Mouse (Mus musculus) adrenal gland, adult (tissue): ENCODE measurements around the gene Tmem107.
A peak's percentile ranks its signal among the peaks of the same experiment; 100 is the strongest.

Source experiments
- DNase-seq, 2 experiments: peaks; one replicate each; pipeline ENCODE4 v3.0.0; 2022 to 2023; ENCODE audit warnings: low spot score in 1 of 2; ENCODE audit not compliant: inconsistent age in 2 of 2

Tmem107 gene

GRCm38 (mm10) chr11:69103531-69104435, 33.2 kb downstream of the Tmem107 start:
- DNase-seq = peak in 1 of 2 experiments; percentile 28

GRCm38 (mm10) chr11:69104487-69104886, 33.9 kb downstream of the Tmem107 start:
- DNase-seq = peak in 1 of 2 experiments; percentile 27

DNA sequence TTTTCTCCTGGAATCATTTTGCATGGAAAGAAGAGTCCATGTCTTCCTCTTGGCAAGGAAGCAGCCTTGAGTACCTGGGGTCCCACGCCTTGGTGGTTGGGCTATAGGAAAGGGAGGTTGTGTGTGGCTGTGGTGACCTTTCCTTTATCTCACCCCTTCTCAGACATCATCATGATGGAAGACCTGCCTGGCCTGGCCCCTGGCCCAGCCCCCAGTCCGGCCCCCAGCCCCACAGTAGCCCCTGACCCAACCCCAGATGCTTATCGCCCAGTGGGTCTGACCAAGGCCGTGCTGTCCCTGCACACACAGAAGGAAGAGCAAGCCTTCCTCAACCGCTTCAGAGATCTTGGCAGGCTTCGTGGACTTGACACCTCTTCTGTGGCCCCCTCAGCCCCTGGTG, 34.6 kb downstream of the Tmem107 start:
- peak; percentile 14 to 33 for DNase-seq

DNA sequence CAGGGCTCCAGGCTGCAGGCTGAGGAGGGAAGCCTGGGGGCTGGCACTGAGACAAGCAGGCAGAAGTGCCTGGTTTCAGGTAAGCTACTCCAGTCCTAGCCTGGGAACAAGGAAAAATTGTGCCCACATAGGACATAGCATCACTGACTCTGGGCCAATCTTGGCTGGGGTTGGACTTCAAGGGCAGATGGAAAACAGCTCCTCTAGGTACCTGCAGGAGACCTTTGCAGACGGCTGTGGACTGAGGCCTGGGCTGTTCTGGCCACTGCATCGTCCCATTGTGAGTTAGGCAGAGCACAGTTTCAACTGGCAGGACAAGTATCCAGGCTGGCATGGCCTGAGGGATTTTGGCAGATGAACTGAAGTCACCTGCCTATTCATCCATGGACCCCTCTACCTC, 35.2 kb downstream of the Tmem107 start:
- DNase-seq = peak; percentile 8 to 34

DNA sequence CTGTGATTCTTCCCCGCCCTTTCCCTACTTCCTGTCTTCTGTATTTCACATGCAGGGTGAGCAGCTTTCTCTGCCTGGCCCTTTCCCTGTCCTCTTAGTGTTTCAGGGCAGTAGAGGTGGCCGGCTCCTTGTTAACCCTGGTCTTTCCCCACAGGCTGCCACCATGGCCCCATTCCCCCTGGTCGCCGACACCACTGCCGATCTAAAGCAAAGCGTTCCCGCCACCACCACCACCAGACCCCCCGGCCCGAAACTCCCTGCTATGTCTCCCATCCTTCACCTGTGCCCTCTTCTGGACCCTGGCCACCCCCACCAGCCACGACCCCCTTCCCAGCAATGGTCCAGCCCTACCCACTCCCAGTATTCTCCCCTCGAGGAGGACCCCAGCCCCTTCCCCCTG, 35.7 kb downstream of the Tmem107 start:
- peak; percentile 23 to 39 for DNase-seq

- peak; percentile 16 to 35 for DNase-seq
Measured at GRCm38 (mm10) chr11:69106842-69107241, 36.2 kb downstream of the Tmem107 start.

DNA sequence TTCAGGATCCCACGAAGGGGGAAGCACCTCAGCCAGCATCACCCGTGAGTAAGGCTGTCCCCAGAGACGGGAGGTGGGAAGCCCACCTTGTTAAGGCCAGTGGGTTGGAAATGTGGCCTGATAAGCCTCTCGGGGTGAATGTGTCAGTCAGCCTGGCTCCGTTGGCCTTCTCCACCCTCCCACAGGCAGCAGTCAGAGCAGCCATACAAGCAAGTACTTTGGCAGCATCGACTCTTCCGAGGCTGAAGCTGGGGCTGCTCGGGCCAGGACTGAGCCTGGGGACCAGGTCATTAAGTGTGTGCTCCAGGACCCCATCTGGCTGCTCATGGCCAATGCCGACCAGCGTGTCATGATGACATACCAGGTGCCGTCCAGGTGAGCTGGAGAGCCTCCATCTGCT, 37.1 kb downstream of the Tmem107 start:
- DNase-seq = peak; percentile 18 to 41

DNA sequence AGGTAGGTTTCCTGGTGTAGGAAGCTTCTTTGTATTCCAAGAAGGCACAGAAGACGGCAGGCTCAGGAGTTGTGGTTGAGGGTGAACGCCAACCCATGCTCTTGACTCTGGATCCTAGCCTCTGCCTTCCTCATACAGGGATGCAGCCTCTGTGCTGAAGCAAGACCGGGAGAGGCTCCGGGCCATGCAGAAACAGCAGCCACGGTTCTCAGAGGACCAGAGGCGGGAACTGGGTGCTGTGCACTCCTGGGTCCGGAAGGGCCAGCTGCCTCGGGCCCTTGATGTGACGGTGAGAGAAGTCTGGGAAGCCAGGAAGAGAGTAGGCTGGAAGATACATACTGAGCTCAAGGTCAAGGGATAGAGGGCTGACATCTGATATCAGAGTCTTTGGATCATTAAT, 37.6 kb downstream of the Tmem107 start:
- peak; percentile 13 to 37 for DNase-seq

DNA sequence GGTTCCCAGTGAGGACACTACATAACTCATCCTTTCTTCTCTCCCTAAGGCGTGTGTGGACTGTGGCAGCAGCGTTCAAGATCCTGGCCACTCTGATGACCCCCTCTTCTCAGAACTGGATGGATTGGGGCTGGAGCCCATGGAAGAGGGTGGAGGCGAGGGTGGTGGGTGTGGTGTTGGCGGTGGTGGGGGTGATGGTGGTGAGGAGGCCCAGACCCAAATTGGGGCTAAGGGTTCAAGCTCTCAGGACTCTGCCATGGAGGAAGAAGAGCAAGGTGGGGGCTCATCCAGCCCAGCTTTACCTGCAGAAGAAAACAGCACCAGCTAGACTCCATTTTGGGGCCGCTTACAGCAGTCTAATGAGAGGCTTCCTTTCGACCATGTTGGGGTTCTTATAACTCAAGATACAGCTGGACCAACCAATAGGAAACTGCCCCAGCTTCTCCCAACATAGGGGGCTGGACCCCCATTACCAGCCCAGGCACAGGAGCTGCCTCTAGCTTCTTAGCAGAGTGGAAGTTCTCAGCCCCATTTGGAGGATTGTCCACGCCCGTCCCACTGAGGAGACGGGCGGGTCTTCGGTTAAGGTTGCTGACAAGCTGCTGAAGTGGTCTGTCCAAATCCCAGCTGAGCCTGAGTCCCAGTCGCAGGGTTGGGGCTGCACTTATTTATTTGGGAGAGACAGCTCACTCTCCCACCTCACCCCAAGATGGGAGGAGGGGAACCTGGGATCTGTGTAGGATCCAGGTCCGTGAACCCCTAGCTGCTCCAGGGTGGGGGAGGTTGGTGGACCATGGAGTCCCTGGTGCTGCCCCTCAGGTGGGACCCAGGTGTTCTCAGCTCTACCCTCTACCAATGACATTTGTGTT, 38.7 kb downstream of the Tmem107 start:
- DNase-seq = peak; percentile 33 to 59

DNA sequence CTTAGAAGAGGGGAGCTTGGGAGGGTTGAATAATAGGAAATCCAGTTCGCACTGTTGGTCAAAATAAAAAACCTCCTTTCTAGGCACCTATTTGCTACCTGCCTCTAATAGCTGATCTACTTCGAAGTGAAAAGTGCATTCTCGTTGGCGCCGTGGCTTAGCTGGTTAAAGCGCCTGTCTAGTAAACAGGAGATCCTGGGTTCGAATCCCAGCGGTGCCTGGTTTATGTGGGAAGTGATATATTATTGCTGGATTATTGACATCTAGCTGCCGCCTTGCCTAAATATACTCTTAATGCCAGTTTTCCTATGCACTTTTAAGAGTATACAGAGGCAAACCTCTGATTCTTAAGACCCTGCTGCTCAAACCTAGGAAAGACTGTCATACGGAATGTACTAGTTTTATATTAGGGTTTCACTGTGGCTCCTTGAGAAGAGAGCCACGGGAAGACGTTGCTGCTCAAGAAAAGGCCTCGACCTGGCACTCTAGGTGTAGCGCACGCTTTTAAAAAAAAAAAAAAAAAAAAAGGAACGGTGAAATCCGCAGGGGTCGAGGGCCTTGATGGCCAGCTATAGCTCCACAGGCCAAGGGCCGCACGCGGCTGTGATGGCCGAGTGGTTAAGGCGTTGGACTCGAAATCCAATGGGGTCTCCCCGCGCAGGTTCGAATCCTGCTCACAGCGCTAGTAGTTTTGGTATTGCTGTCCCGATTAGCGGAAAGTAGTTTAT, 39.9 kb downstream of the Tmem107 start:
- peak; percentile 90 to 98 for DNase-seq

DNA sequence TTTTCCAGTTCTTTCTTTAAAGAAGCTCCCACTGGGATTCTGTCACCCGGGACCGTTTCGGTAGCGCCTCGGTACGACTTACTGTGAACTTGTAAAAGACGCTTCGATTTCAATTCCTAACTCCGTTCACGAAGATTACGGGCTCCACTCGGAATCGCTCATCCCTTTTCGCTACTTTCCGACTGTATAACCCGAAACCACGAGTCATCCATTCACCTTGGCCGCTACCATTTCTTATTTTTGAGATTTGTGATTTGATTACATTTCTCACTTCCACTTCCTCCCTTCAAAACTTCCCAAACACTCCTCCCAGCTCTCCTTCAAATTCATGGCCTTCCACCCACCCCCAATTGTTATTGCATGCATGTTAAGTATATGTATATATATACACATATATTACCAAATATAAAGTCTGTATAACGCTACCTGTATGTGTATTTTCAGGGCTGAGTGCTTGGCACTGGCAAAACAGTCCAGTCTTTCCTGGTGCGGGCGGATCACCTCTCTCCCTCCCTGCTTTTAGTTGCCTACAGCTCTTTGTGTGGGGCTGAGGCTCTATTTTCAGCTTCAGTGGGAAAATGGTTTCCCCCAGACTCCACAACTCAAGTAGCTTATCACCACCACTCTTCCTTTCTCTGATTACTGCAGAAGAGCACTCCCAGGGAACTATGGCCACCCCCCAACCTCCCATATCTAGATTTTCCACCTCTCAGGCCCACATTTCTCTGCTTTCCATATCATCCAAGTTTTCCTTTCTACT, 40.6 kb downstream of the Tmem107 start:
- peak in 1 of 2 experiments; percentile 13 for DNase-seq

DNA sequence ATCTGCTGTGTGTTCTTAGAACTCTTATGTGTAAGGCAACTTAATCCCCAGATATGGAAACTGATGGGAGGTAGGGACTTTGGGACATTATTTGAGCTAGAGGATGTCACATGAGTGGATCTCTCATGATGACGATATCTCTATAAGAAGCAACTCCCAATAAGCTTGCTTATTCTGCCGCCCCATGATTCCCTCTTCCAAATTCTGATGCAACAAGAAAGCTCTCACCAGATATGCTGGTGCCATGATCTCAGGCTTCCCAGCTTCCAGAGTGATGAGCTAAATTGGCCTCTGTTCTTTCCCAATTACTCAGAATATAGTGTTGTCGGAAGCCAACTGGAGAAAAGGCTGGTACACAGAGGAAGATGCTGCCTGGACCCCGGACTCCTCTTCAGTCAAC, 41.3 kb downstream of the Tmem107 start:
- peak in 1 of 2 experiments; percentile 34 for DNase-seq

DNA sequence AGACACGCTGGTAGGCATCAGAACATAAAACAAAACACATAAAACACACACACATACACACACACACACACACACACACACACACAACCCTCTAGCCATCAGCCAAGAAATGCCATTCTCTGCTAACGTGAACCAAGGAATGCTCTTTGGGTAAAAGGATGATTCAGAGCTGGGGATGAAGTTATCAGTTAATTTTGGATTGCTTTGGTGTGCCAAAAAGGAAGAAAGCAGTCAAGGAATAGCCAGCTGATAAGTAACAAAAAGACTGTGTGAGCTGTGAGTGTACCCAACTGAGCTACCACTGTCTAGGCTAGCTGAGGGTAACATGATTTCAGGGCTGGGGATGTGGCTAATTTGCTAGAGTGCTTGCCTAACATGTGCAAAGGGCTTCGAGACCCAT, 43.4 kb downstream of the Tmem107 start:
- no peak for DNase-seq

DNA sequence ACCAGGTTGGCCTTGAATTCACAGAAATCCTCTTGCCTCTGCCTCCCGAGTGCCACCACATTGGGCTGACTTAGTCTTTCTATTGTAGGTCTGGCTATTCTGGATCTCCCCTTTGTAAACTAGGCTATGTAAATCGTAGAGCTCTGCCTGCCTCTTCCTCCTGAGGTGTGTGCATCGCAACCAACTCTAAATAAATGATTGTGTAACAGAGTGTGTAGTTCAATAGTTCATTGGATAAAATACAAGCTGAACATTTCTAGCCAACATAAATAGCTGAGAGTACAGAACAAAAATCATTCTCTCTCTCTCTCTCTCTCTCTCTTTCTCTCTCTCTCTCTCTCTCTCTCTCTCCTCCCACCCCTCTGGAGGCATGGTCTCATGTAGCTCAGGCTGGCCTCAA, 44.0 kb downstream of the Tmem107 start:
- no peak for DNase-seq

DNA sequence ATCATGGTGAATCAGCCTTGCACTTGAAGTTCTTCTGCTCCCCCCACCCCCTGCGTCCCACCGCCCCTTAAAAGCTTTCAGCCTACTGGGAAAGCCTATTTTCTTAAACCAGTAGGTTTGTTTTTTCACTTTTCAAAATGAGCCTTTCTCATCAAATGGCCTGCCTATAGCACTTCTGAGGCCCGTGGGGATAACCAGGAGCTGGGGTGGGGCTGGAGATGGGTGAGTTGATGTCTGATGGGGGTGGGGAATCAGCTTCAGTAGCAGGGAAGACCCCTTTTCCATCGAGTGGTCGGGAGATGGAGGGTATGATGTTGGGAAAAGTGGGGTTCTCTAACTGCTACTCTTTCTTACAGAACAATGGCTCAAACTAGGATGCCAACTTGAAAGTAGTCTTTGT, 46.2 kb downstream of the Tmem107 start:
- peak; percentile 12 to 35 for DNase-seq

- peak; percentile 83 to 92 for DNase-seq
Measured at GRCm38 (mm10) chr11:69117737-69118695, 47.4 kb downstream of the Tmem107 start.

DNA sequence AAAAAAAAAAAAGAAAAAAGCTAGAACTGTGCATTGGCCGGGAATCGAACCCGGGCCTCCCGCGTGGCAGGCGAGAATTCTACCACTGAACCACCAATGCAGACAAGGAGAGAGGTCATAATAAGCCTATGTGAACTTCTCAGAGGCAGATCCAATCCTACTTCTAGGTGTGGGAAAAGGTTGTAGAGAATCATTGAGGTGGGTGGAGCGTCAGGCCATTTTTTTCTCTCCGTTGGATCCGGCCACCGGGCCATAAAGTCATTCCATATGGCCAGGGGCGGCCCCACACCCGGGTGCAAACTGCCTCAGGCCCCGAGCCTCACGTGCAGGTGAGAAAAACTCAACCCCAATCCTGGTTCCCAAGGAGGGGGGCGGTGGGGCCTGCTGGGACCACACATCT, 48.2 kb downstream of the Tmem107 start:
- peak; percentile 85 to 99 for DNase-seq

GRCm38 (mm10) chr11:69119446-69120155, 49.0 kb downstream of the Tmem107 start:
- DNase-seq = peak; percentile 10 to 37
